Mouse (Mus musculus) lung, embryonic 15.5 days (tissue): Measurements from ENCODE around the gene BC004004. TPM values are rescaled to one million over a fixed set of nuclear protein-coding genes. Genes with fewer than 3 reads are reported as not detected.
"Not testable (repeated sequence)": the region's sequence is repeated elsewhere in the genome, so short reads cannot be mapped to it uniquely, and the experiment has no call there.

Source experiments
- ATAC-seq: fragments of 200-750 bp; cut with Nextera tagmentation; 2 replicates; pipeline ENCODE4 v1.8.0; 2017; ENCODE audit warnings: moderate number of reproducible peaks, borderline replicate concordance; ENCODE audit not compliant: low FRiP score, low TSS enrichment; ENCODE audit errors: extremely low read depth
- H3K27ac ChIP-seq: fragments of 300-500 bp; sonication (generic); 2 replicates; pipeline ENCODE4 v1.5.1; 2015; ENCODE audit warnings: moderate library complexity, mild to moderate bottlenecking, inconsistent platforms
- H3K27me3 ChIP-seq: fragments of 300-500 bp; sonication (generic); 2 replicates; pipeline ENCODE4 v1.6.1; 2015; ENCODE audit warnings: inconsistent platforms
- H3K36me3 ChIP-seq: fragments of 300-500 bp; sonication (generic); 2 replicates; pipeline ENCODE4 v1.6.1; 2015; ENCODE audit warnings: inconsistent platforms
- H3K4me1 ChIP-seq: fragments of 300-500 bp; sonication (generic); 2 replicates; pipeline ENCODE4 v1.6.1; 2015; ENCODE audit warnings: inconsistent platforms
- H3K4me2 ChIP-seq: fragments of 300-500 bp; sonication (generic); 2 replicates; pipeline ENCODE4 v1.6.1; 2015; ENCODE audit warnings: inconsistent platforms, mild to moderate bottlenecking, moderate library complexity
- H3K4me3 ChIP-seq: fragments of 300-500 bp; sonication (generic); 2 replicates; pipeline ENCODE4 v1.5.1; 2015; ENCODE audit warnings: mild to moderate bottlenecking, inconsistent platforms
- H3K9ac ChIP-seq: fragments of 300-500 bp; sonication (generic); 2 replicates; pipeline ENCODE4 v1.6.1; 2015; ENCODE audit warnings: inconsistent platforms
- H3K9me3 ChIP-seq: fragments of 300-500 bp; sonication (generic); 2 replicates; pipeline ENCODE4 v1.6.1; 2016; ENCODE audit warnings: inconsistent platforms
- WGBS: fragments of 180-500 bp; shearing (Covaris S2); methylation state at CpG from one replicate; pipeline ENCODE4 v1.1.7; 2015; 5-methylcytosine and 5-hydroxymethylcytosine counted together
- polyA plus RNA-seq: library from polyadenylated mRNA; unstranded; fragments of >200 nt; fragmentation: Nextera tagmentation; extraction: Ambion mirVana; gene quantifications from 2 replicates; pipeline ENCODE4 v1.2.1, GENCODE M21; 2015

The BC004004 gene
- polyA plus RNA-seq, 1 experiment from 2014 or later: 79.2 TPM

DNA sequence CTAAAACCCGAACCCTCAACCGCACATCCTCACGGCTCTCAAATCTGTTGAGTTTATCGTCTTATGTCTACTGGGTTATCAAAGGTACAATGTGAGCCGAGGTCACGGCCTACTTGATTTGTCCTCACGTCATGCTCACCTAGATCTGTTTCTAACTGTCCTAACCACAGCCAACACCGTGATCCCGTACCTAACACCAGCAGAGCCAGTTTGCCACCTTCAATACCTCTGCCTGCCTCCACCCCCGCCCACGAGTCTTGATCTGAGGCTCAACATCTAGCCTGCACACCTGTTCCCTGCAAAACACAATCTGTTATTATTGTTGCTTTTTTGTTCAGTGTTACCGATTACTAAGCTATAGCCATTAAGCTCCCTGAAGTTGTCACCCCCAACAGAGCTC, 76.7 kb downstream of the BC004004 start:
- Histone ChIP-seq H3K27me3 (no peaks in the 10 kb centered on the region), H3K4me1 (peaks cover 59% of the 10 kb centered on the region), H3K4me3 (no peak overlapping the region), H3K4me2 (peak overlapping the region; percentile 76; the same call in 1 of the 2 replicates), H3K9me3 (no peaks in the 10 kb centered on the region), H3K36me3 (peaks cover 25% of the 10 kb centered on the region), H3K9ac (no peak overlapping the region), H3K27ac (no peak overlapping the region)
- ATAC-seq: no peak
- 81% methylated on average over 12 of the region's 12 CpGs for WGBS

DNA sequence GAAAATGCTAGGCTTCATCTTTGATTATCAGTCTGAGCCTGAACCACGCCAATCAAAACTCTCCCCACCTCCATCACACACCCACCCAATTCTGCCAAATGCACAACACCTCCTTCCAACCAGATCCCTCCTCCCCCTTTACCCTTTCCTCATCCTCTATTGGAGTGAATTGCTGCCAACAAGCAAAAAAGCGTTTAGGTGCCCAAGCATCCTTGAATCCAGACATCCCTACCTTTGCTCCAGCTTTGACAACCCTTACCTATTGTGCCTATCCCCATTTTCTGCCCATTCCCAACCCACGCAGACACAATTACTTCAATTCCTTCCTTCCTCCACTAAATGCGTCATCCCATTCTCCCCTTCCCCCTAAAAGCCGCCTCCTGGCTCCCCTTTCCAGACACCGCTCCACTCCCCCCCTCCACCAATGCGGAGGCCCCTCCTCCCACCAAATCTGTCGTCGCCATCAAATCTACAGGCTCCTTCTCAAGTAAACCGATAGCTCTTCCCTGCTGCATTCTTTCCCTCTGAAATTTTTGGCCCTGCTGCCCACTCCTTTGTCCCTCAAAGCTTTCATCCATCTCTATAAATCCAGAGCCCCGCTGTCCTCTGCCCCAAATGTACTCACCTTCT, 78.0 kb downstream of the BC004004 start:
- Histone ChIP-seq H3K4me3 (peak overlapping the region; percentile 95), H3K4me2 (peak overlapping the region; percentile 76), H3K36me3 (peaks cover 19% of the 10 kb centered on the region), H3K9ac (peak overlapping the region; percentile 90), H3K27ac (peak overlapping the region; percentile 97), H3K27me3 (no peaks in the 10 kb centered on the region), H3K4me1 (peaks cover 46% of the 10 kb centered on the region), H3K9me3 (no peaks in the 10 kb centered on the region)
- no peak for ATAC-seq
- WGBS: 3% methylated on average over 11 of the region's 11 CpGs

DNA sequence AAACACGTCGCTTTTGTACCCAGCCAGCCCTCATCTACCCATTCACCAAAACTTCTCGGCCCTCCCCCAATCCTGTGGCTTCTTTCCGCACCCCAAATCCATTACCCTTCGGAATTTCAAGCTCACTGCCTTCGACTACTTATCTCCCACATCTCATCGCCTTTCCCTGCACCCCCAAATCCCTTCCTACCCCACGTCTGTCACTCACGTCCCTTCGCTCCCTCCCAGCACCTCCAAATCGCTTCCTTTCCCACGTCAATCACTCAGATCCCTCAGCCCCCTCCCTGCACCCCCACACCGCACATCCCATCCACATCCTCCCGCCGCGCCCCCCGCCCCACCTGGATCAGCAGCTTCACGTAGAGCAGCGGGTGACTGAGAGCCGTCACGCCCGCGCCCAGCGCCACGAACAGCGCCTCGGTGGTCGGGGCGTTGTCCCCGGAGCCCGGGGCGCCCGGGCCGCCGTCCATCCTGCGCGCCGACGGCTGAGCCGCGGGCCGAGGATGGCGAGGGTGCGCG, 78.6 kb downstream of the BC004004 start:
- Histone ChIP-seq H3K4me1 (peaks cover 40% of the 10 kb centered on the region), H3K36me3 (peaks cover 19% of the 10 kb centered on the region), H3K9me3 (no peaks in the 10 kb centered on the region), H3K27me3 (no peaks in the 10 kb centered on the region), H3K4me3 (peak overlapping the region; percentile 95), H3K9ac (peak overlapping the region; percentile 90), H3K4me2 (peak overlapping the region; percentile 76), H3K27ac (peak overlapping the region; percentile 97)
- ATAC-seq: peak; percentile 7
- whole genome bisulfite sequencing: 0% methylated on average over 33 of the region's 45 CpGs

DNA sequence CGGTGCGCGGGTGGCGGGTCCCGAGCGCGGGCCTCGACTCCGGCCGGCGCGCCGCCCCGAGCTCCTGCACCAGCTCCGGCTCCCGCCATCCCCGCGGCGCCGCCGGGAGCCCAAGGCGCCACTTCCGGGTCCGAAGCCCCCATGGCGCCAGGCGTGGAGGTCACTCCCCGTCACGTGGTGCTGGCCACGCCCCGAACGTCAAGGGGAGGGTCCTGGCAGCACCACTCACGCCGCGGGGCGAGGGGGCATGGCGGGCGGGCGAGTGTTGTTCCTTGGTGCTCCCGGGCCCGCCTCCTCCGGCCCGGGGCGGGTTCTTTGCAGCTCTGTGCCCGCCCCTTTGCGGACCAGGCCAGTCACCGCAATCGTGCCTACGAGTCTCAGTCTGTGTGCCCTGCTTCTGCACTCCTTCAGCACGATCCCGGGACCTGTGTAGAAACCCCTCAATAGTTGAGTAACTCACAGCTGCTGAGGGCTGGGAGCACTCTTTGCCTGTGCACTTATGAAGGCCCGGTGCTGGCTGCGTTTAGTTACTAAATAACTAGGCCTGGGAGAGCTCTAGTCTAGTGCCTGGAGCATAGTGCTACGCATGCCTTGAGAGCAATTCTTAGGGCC, 79.2 kb downstream of the BC004004 start, which contains the start of gene Mtch1:
Gene Mtch1, minus strand, starts transcription at position 290 of the 612 bp plus-strand sequence.
- H3K9ac ChIP-seq: peak within 1 kb of the TSS; percentile 90
- H3K4me2 ChIP-seq: peak within 1 kb of the TSS; percentile 76
- peaks cover 14% of the 10 kb centered on the region for H3K36me3 ChIP-seq
- peaks cover 34% of the 10 kb centered on the region for H3K4me1 ChIP-seq
- H3K27ac ChIP-seq: peak within 1 kb of the TSS; percentile 97
- H3K9me3 ChIP-seq: no peaks in the 10 kb centered on the region
- peak within 1 kb of the TSS; percentile 95 for H3K4me3 ChIP-seq
- no peaks in the 10 kb centered on the region for H3K27me3 ChIP-seq
- under 1% methylated on average over 40 of the region's 53 CpGs for WGBS
- ATAC-seq: peak; percentile 97

DNA sequence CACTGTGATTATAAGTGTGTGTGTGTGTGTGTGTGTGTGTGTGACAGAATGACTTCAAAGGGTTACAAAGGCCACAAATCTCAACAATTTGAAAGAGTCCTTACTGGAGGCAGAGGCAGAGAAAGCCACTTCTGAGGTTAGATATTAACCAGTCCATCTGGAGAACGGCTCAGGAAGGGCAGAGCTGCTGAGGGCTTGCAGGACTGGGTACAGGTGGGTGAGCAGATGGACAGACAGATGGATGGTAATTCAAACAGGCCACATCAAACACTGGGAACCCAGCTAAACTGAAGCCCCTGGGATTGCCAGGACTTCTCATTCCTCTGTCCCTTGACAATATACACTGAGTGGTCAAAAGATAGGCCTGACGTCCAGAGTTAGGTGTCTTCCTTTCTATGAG, 80.4 kb downstream of the BC004004 start:
- Histone ChIP-seq H3K36me3 (peaks cover 3% of the 10 kb centered on the region), H3K4me1 (peaks cover 24% of the 10 kb centered on the region), H3K27me3 (no peaks in the 10 kb centered on the region), H3K9me3 (no peaks in the 10 kb centered on the region), H3K4me3 (no peak overlapping the region), H3K9ac (no peak overlapping the region; the same call in 1 of the 2 replicates), H3K4me2 (no peak overlapping the region), H3K27ac (peak overlapping the region; percentile 97)
- ATAC-seq: no peak
- WGBS: 45% methylated on average over 2 of the region's 2 CpGs

DNA sequence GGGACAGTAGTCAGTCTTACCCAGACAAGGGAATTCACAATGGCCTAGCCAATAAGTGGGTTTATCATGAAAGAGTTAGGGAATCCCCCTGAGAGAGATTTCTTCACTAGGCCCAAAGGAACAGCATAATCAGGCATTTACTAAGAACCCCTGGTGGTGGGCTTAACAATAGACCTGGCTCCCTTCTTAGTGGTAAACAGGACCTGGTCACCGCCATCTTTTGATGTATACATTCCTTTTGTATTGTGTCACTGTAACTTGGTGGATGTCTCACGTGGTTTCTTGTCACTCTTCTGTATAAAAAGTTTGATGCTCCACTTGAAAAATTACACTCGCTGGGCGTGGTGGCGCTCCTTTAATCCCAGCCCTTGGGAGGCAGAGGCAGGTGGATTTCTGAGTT, 82.5 kb downstream of the BC004004 start:
- not testable (repeated sequence) for H3K4me3 ChIP-seq, H3K9me3 ChIP-seq, H3K27me3 ChIP-seq, H3K4me2 ChIP-seq, H3K36me3 ChIP-seq, H3K27ac ChIP-seq, H3K9ac ChIP-seq, ATAC-seq
- H3K4me1 ChIP-seq: peaks cover 26% of the 10 kb centered on the region
- 76% methylated on average over 5 of the region's 5 CpGs for WGBS

DNA sequence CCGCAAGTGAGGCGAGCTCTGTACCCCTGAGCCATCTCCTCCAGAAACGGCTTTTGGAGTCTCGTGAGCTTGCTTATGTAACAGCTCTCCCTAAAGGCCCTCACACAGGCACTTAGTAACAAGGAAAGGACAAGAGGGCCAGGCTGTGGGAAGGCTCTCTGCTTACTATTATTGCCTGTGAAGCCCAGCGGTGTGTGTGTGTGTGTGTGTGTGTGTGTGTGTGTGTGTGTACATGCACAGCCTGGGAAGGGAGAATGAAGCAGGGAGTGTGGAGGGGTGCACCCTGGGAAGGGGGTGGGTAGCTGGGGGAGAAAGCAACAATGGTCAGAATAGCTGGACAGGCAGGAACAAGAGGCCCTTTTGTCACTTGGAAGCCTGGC, 86.9 kb downstream of the BC004004 start:
- no peaks in the 10 kb centered on the region for H3K36me3 ChIP-seq
- H3K4me1 ChIP-seq: peaks cover 28% of the 10 kb centered on the region
- no peaks in the 10 kb centered on the region for H3K27me3 ChIP-seq
- peak; percentile 36 for ATAC-seq
- H3K4me3 ChIP-seq: no peak overlapping the region
- H3K4me2 ChIP-seq: no peak overlapping the region; the same call in 1 of the 2 replicates
- no peaks in the 10 kb centered on the region for H3K9me3 ChIP-seq
- peak overlapping the region; percentile 96 for H3K27ac ChIP-seq
- WGBS: 40% methylated on average over 5 of the region's 5 CpGs
- peak overlapping the region; percentile 37; the same call in 1 of the 2 replicates for H3K9ac ChIP-seq

DNA sequence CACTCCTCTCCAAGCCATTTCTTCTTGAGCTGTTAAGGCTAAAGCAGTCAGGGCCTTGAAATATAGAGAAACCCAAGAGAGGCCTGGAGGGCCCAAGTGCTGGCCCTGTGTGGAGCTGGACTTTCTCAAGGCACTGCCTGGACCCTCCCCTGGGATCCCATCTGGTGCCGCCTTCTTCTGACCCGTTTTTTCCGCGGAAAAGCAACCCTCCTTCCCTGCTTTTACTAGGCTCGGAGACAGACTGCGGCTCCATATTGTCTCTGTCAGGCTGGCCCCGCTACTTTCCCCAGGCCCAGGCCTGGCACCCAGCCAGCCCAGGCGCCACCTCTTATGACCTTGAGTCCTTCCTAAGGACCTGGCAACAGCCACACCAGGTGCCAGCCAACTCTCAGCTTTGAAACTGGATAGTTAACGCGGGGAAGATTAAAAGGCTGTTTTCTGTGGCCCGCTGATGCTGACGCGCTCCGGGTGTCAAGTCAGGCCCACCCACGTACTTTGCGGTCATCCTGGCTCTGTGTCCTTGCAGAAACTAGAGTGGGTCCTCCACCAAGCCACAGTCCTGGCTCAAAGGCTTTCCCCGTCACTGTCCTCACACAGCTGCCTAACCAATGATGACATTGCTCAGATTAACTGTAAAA, 87.4 kb downstream of the BC004004 start:
- Histone ChIP-seq H3K9me3 (no peaks in the 10 kb centered on the region), H3K4me3 (peak overlapping the region; percentile 12; the same call in 1 of the 2 replicates), H3K4me1 (peaks cover 33% of the 10 kb centered on the region), H3K27me3 (no peaks in the 10 kb centered on the region), H3K4me2 (peak overlapping the region; percentile 62), H3K36me3 (no peaks in the 10 kb centered on the region), H3K27ac (peak overlapping the region; percentile 96), H3K9ac (peak overlapping the region; percentile 37)
- WGBS: 7% methylated on average over 17 of the region's 17 CpGs
- ATAC-seq: peak; percentile 71

DNA sequence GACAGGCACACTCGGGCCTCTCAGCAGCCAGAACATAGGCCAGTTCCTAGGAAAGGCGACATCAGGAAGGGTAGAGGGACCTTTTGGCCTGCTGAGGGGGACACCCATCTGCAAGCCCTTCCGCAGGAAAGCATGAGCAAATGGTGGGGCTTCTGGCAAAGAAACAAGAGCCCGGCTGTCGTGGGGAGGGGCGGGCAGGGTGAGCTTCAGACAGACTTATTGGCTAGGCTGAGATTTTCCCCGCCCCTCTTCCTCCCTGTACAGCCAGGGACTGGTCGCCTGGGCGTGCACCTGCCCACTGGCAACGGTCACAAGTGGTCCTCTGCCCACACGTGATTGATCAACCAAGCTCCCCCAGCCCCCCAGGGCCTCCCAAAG, 87.9 kb downstream of the BC004004 start:
- peak overlapping the region; percentile 62 for H3K4me2 ChIP-seq
- H3K9me3 ChIP-seq: no peaks in the 10 kb centered on the region
- peak overlapping the region; percentile 31 for H3K4me3 ChIP-seq
- no peaks in the 10 kb centered on the region for H3K27me3 ChIP-seq
- peak overlapping the region; percentile 96 for H3K27ac ChIP-seq
- peak overlapping the region; percentile 37 for H3K9ac ChIP-seq
- H3K36me3 ChIP-seq: no peaks in the 10 kb centered on the region
- WGBS: under 1% methylated on average over 11 of the region's 11 CpGs
- peaks cover 35% of the 10 kb centered on the region for H3K4me1 ChIP-seq
- ATAC-seq: peak; percentile 87

DNA sequence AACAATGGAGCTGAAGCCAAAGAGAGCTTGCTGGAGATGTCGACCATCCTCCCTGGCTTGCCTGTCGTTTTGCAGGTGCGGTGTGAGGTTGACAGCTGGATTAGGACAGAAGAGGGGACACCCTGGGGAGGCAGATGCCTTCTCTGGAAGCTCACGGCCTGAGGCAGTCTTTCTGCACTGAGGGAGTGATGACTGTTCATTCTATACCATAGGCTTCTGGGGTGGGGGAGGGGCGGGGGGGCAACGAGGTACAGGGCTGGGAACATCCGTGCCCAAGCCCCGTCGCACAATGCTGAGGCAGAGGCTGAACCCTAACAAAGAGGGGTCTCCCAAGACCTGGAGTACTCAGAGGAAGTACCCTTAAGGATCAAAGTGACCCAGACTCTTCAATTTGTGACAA, 88.3 kb downstream of the BC004004 start:
- WGBS: 9% methylated on average over 9 of the region's 9 CpGs
- H3K9ac ChIP-seq: peak overlapping the region; percentile 37; the same call in 1 of the 2 replicates
- H3K36me3 ChIP-seq: no peaks in the 10 kb centered on the region

DNA sequence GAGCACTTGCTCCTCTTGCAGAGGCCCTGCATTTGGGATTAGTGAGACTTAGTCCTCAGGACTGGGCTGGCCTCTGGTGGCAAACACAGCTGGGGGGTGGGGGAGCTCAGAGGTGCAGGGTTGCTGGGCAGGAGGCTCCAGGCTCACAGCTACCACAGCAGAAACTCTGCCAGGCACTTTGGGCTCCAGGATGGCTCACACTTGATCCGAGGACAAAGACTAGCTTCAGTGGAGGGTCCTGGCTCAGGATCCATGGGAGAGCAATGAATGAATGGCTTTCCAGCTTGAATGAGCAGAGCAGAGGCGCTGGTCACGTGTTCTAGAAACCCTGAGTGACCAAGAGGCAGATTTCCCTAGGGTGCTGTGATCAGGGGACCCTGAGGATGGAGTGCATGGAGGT, 90.3 kb downstream of the BC004004 start:
- H3K9ac ChIP-seq: no peak overlapping the region
- ATAC-seq: no peak
- H3K4me2 ChIP-seq: no peak overlapping the region
- peaks cover 35% of the 10 kb centered on the region for H3K4me1 ChIP-seq
- no peak overlapping the region for H3K4me3 ChIP-seq
- WGBS: 49% methylated on average over 3 of the region's 3 CpGs
- no peak overlapping the region for H3K27ac ChIP-seq
- no peaks in the 10 kb centered on the region for H3K9me3 ChIP-seq
- no peaks in the 10 kb centered on the region for H3K27me3 ChIP-seq
- H3K36me3 ChIP-seq: no peaks in the 10 kb centered on the region

More for the DNA sequence above, 88.3 kb downstream of the BC004004 start:
- Histone ChIP-seq H3K4me2 (peak overlapping the region; percentile 62), H3K27me3 (no peaks in the 10 kb centered on the region), H3K27ac (peak overlapping the region; percentile 96), H3K4me3 (peak overlapping the region; percentile 31), H3K9me3 (no peaks in the 10 kb centered on the region), H3K4me1 (peaks cover 35% of the 10 kb centered on the region)
- ATAC-seq: peak; percentile 2; the same call in 1 of the 2 replicates
